Mouse (Mus musculus): ENCODE results near the gene Ifna11. TPM values are rescaled to one million over a fixed set of nuclear protein-coding genes. Genes with fewer than 3 reads are reported as not detected.
"Not testable (repeated sequence)": the region's sequence is repeated elsewhere in the genome, so short reads cannot be mapped to it uniquely, and the experiment has no call there.

Ifna11 gene
- polyA plus RNA-seq, 1 experiment from 2014 or later, result not detected

GRCm38 (mm10) chr4:88791250-88791649, 28.5 kb upstream of the Ifna11 start, which contains the start of gene Gm13278:
Gene Gm13278, plus strand, starts transcription at chr4:88791550.
- not testable (repeated sequence) for H3K4me2 ChIP-seq (ENCODE audit: low read depth, low read length); H3K36me3 ChIP-seq (ENCODE audit: control insufficient read depth, insufficient read depth, low read length); H3K27me3 ChIP-seq (ENCODE audit: control insufficient read depth, insufficient read depth, low read length); H3K4me1 ChIP-seq (ENCODE audit: control insufficient read depth, insufficient read depth, low read length); H3K27ac ChIP-seq (ENCODE audit: low read depth, low read length); H3K4me3 ChIP-seq (ENCODE audit: low read depth, low read length); H3K9ac ChIP-seq (replicated peaks; ENCODE audit: low read depth, low read length); ATAC-seq (ENCODE audit: low read depth); H3K9me3 ChIP-seq (ENCODE audit: control insufficient read depth, low read length)
- WGBS, result no CpG with 5 or more reads among the region's 28 CpGs

GRCm38 (mm10) chr4:88793936-88794675, 25.7 kb upstream of the Ifna11 start, which contains the start of gene Gm13275:
Gene Gm13275, plus strand, starts transcription at chr4:88794487.
- not testable (repeated sequence) for H3K27ac ChIP-seq (ENCODE audit: low read depth, low read length); H3K9ac ChIP-seq (replicated peaks; ENCODE audit: low read depth, low read length); H3K4me2 ChIP-seq (ENCODE audit: low read depth, low read length); H3K36me3 ChIP-seq (ENCODE audit: control insufficient read depth, insufficient read depth, low read length); ATAC-seq (ENCODE audit: low read depth); H3K9me3 ChIP-seq (ENCODE audit: control insufficient read depth, low read length); H3K4me1 ChIP-seq (ENCODE audit: control insufficient read depth, insufficient read depth, low read length); H3K4me3 ChIP-seq (ENCODE audit: low read depth, low read length); H3K27me3 ChIP-seq (ENCODE audit: control insufficient read depth, insufficient read depth, low read length)
- WGBS, result 2% methylated on average over 5 of the region's 52 CpGs

GRCm38 (mm10) chr4:88797097-88797496, 22.7 kb upstream of the Ifna11 start, which contains the start of gene Gm13279:
Gene Gm13279, plus strand, starts transcription at chr4:88797397.
- not testable (repeated sequence) for H3K4me1 ChIP-seq (ENCODE audit: control insufficient read depth, insufficient read depth, low read length); H3K9me3 ChIP-seq (ENCODE audit: control insufficient read depth, low read length); H3K36me3 ChIP-seq (ENCODE audit: control insufficient read depth, insufficient read depth, low read length); H3K4me2 ChIP-seq (ENCODE audit: low read depth, low read length); H3K27ac ChIP-seq (ENCODE audit: low read depth, low read length); H3K27me3 ChIP-seq (ENCODE audit: control insufficient read depth, insufficient read depth, low read length); ATAC-seq (ENCODE audit: low read depth); H3K9ac ChIP-seq (replicated peaks; ENCODE audit: low read depth, low read length); H3K4me3 ChIP-seq (ENCODE audit: low read depth, low read length)
- WGBS, result no CpG with 5 or more reads among the region's 28 CpGs

- H3K27ac ChIP-seq (ENCODE audit: low read depth, low read length); H3K36me3 ChIP-seq (ENCODE audit: control insufficient read depth, insufficient read depth, low read length); H3K4me3 ChIP-seq (ENCODE audit: low read depth, low read length); H3K27me3 ChIP-seq (ENCODE audit: control insufficient read depth, insufficient read depth, low read length); H3K9ac ChIP-seq (replicated peaks; ENCODE audit: low read depth, low read length); ATAC-seq (ENCODE audit: low read depth); H3K4me2 ChIP-seq (ENCODE audit: low read depth, low read length); H3K9me3 ChIP-seq (ENCODE audit: control insufficient read depth, low read length); H3K4me1 ChIP-seq (ENCODE audit: control insufficient read depth, insufficient read depth, low read length): not testable (repeated sequence)
- 0% methylated on average over 1 of the region's 7 CpGs for WGBS
Observed at GRCm38 (mm10) chr4:88799365-88799764, 20.4 kb upstream of the Ifna11 start, which contains the start of gene Gm13285. Gene Gm13285, plus strand, starts transcription at chr4:88799665.

- H3K4me1 ChIP-seq (ENCODE audit: control insufficient read depth, insufficient read depth, low read length); H3K27ac ChIP-seq (ENCODE audit: low read depth, low read length); H3K4me2 ChIP-seq (ENCODE audit: low read depth, low read length); H3K9me3 ChIP-seq (ENCODE audit: control insufficient read depth, low read length); H3K27me3 ChIP-seq (ENCODE audit: control insufficient read depth, insufficient read depth, low read length); H3K9ac ChIP-seq (replicated peaks; ENCODE audit: low read depth, low read length); H3K4me3 ChIP-seq (ENCODE audit: low read depth, low read length); H3K36me3 ChIP-seq (ENCODE audit: control insufficient read depth, insufficient read depth, low read length); ATAC-seq (ENCODE audit: low read depth): not testable (repeated sequence)
- WGBS, result no CpG with 5 or more reads among the region's 29 CpGs
Observed at GRCm38 (mm10) chr4:88802954-88803353, 16.8 kb upstream of the Ifna11 start, which contains the start of gene Gm13287. Gene Gm13287, plus strand, starts transcription at chr4:88803254.

GRCm38 (mm10) chr4:88805231-88805630, 14.5 kb upstream of the Ifna11 start, which contains the start of gene Gm13288:
Gene Gm13288, plus strand, starts transcription at chr4:88805531.
- WGBS, result no CpG with 5 or more reads among the region's 8 CpGs
- not testable (repeated sequence) for H3K36me3 ChIP-seq (ENCODE audit: control insufficient read depth, insufficient read depth, low read length); H3K4me1 ChIP-seq (ENCODE audit: control insufficient read depth, insufficient read depth, low read length); H3K9me3 ChIP-seq (ENCODE audit: control insufficient read depth, low read length); H3K27ac ChIP-seq (ENCODE audit: low read depth, low read length); H3K9ac ChIP-seq (replicated peaks; ENCODE audit: low read depth, low read length); H3K27me3 ChIP-seq (ENCODE audit: control insufficient read depth, insufficient read depth, low read length); H3K4me2 ChIP-seq (ENCODE audit: low read depth, low read length); ATAC-seq (ENCODE audit: low read depth); H3K4me3 ChIP-seq (ENCODE audit: low read depth, low read length)

GRCm38 (mm10) chr4:88805761-88806160, 14.0 kb upstream of the Ifna11 start:
- not testable (repeated sequence) for ATAC-seq (ENCODE audit: low read depth); H3K9ac ChIP-seq (replicated peaks; ENCODE audit: low read depth, low read length); H3K27ac ChIP-seq (ENCODE audit: low read depth, low read length); H3K4me2 ChIP-seq (ENCODE audit: low read depth, low read length); H3K27me3 ChIP-seq (ENCODE audit: control insufficient read depth, insufficient read depth, low read length); H3K36me3 ChIP-seq (ENCODE audit: control insufficient read depth, insufficient read depth, low read length); H3K9me3 ChIP-seq (ENCODE audit: control insufficient read depth, low read length); H3K4me1 ChIP-seq (ENCODE audit: control insufficient read depth, insufficient read depth, low read length); H3K4me3 ChIP-seq (ENCODE audit: low read depth, low read length)
- 0% methylated on average over 7 of the region's 34 CpGs for WGBS

- no peak within 1 kb of the TSS for H3K9ac ChIP-seq (replicated peaks; ENCODE audit: low read depth, low read length)
- no peak within 1 kb of the TSS for H3K4me2 ChIP-seq (ENCODE audit: low read depth, low read length)
- no peaks in the 10 kb centered on the region for H3K9me3 ChIP-seq (ENCODE audit: control insufficient read depth, low read length)
- no peak within 1 kb of the TSS for H3K27ac ChIP-seq (ENCODE audit: low read depth, low read length)
- no peaks in the 10 kb centered on the region for H3K27me3 ChIP-seq (ENCODE audit: control insufficient read depth, insufficient read depth, low read length)
- WGBS, result 75% methylated on average over 3 of the region's 3 CpGs
- H3K4me3 ChIP-seq (ENCODE audit: low read depth, low read length), result no peak within 1 kb of the TSS
- H3K36me3 ChIP-seq (ENCODE audit: control insufficient read depth, insufficient read depth, low read length), result no peaks in the 10 kb centered on the region
- ATAC-seq (ENCODE audit: low read depth), result no peak
- no peaks in the 10 kb centered on the region for H3K4me1 ChIP-seq (ENCODE audit: control insufficient read depth, insufficient read depth, low read length)
Observed at GRCm38 (mm10) chr4:88815928-88816327, 3.8 kb upstream of the Ifna11 start, which contains the start of gene Ifna7. Gene Ifna7, plus strand, starts transcription at chr4:88816228.

GRCm38 (mm10) chr4:88822995-88823394, 3.2 kb downstream of the Ifna11 start:
- 34% methylated on average over 4 of the region's 4 CpGs for WGBS
- ATAC-seq (ENCODE audit: low read depth), result no peak
- no peak overlapping the region for H3K4me3 ChIP-seq (ENCODE audit: low read depth, low read length)
- no peak overlapping the region for H3K4me2 ChIP-seq (ENCODE audit: low read depth, low read length)
- no peaks in the 10 kb centered on the region for H3K36me3 ChIP-seq (ENCODE audit: control insufficient read depth, insufficient read depth, low read length)
- H3K9ac ChIP-seq (replicated peaks; ENCODE audit: low read depth, low read length), result no peak overlapping the region
- no peaks in the 10 kb centered on the region for H3K27me3 ChIP-seq (ENCODE audit: control insufficient read depth, insufficient read depth, low read length)
- no peaks in the 10 kb centered on the region for H3K4me1 ChIP-seq (ENCODE audit: control insufficient read depth, insufficient read depth, low read length)
- H3K9me3 ChIP-seq (ENCODE audit: control insufficient read depth, low read length), result no peaks in the 10 kb centered on the region
- no peak overlapping the region for H3K27ac ChIP-seq (ENCODE audit: low read depth, low read length)
